Mouse (Mus musculus): ENCODE results near the gene Mlana.

The Mlana gene

DNA sequence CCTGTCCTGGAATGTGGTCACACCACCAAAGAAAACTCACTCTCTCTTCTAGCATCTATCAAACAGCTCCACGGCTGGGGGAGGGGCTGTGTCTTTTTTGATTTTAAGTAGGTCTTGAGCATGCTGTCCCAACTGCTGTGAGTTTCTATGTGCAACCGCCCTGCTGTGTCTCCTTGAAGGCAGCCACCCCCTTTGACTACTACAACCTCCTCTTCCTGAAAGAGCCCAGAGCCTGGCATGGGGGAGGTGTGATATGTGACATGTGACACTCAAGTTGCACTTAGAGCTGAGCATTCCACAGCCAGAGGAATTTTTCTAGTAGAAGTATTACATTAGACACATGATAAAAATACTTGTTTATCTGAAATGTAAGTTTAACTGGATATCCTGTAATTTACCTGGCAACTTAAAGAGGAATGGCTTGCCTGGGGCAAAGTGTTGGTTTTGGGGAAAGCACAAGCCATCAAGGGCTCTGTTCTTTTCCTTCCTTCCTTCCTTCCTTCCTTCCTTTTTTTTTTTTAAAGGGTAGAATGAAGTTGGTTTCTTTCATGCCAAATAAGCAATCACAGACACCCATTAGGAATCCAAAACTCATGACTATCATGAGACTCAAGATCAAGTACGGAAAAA lies at the start of gene Mlana:
Gene Mlana, plus strand, starts transcription at position 580 of the 630 bp plus-strand sequence.
- DNase-seq = no peak

DNA sequence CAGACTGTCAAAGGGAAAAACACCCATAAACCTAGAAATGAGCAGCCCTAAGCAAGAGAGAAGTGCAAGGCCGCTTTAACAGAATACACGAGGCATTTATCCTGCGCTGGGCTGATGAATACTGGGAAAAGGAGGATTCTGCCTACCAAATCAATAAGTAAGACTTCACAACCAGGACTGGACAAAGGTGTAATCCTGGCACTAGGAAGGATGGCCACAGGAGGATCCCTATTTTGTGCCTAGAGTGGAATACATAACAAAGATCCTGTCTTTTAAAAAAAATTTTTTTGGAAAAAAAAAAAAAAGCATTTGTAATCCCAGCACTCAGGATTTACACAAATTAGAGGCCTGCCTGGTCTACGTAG lies 49.1 kb upstream of the Mlana start:
- DNase-seq = no peak

DNA sequence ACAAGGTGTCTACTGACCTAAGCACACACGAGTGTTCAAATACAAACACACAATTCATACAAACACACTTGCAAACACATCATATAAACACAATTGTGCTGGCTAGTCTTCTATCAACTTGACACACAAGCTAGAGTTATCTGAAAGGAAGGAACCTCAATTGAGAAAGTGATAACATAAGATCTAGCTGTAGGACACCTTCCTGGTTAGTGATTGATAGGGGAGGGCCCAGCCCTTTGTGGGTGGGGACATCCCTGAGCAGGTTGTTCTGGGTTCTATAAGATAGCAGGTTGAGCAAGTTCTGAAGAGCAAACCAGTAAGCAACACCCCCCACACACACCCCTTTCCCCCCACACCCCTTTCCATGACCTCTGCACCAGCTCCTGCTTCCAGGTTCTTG lies 47.9 kb upstream of the Mlana start:
- no peak for DNase-seq

DNA sequence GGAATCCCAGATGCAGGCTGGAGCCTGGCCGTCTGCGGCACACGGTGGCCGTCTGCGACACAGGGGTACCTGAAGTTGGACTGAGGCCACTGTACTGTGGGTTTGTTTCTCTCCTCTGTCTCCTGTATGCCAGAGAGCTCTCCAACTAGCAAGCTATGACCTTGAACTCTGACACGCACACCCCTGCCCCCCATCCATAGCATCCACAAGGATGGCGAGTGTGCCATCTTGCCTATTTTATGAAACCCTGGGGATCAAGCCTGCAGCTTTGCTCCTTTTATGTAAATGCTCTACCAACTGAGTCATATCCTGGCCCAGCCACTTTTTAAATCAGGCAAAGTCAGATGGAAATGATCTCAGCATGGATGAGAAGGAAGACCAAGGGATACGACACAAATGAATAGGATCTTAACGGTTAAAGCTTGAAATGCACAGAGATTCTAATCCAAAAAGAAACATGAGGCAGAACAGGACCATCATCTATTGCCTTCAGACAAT lies 43.8 kb upstream of the Mlana start:
- no peak for DNase-seq

DNA sequence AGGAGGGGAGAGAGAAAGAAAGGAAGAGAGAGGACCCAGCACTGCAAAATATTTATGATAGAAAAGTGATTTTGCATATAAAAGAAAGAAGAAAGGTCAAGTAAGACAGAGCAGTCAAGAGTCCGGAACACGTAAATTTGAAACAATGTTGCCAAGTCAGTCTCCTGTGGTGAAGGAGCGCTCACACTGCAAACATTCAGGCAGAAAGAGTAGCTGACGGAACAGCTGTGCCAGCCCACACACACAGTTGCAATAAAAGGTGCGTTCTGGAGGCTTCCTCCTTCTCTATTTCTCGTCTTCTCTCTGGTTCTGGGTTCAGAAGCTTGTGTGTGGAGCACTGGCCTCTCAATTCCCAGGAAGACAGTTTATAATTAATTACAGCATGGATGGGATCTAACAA lies 42.5 kb upstream of the Mlana start:
- no peak for DNase-seq

DNA sequence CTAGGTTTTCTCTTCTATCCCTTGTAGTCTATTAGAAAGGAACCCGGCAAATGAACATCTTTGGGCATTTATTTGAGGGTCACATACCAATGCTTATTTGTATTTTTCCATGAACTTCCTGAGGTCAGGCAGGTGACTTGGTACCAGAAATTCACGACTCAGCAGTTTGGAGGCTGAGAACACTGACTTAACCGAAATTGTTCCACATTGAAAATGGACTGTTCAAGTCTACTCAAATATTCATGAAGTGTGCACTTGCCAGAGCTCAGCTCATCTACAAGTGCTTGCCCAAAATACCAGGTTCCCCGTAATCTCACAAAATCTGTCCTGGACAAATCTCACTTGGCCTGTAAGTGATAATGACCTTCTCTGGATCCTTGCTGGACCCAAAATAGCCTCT lies 41.6 kb upstream of the Mlana start:
- DNase-seq = no peak

DNA sequence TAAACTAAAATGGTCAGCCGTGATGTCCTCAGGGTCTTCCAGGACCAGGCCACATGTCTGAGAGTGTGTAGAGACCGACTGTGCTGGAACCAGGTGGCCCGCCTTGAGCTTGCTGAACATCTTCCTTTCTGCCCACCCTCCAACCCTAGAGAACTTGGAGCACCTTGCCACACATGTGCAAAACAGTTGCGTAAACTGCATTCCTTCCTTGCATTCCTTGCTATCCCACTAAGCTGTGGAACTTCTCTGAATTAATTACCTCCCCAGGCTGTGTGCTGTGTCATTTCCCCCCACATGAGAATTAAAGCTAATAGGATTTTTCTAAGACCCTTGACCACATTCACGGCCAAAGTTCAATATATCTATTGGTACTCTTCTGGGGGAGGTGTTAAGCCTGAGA lies 41.0 kb upstream of the Mlana start:
- no peak for DNase-seq

DNA sequence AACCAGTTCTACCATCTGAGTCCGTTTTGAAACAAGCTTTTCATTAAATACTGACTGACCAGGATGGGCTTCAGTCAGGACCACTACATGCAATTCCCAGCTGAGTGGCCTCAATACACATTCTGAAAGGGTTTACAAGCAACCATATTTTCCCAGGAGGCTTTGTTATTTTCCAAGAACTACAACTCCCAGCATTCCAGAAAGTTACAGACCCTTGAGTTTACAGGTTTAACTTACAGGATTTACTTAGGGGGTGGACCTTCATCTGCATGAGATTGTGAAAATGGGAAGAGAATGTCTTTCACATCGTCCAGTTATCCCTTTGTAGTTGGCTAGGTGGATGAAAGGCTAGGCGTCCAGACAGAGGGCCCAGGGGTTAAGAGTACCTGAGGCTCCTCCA lies 40.6 kb upstream of the Mlana start:
- DNase-seq = no peak

DNA sequence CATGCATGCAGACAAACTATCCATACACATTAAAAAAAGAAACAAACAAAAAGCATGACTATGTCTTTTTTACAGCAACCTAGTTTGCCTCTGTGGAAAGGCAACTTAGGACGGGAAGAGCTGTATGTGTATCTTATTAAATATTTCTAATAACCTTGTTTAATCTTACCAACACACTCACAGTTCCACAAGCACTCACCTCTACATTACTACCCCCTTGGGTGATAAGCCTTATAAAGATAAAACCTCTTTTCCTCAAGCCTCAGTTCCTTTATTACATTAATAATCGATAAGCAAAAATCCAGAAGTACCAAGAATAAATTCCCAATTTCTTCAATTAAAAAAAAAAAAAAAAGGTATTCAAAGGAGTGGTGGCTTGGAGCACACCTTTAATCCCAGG lies 40.1 kb upstream of the Mlana start:
- no peak for DNase-seq

DNA sequence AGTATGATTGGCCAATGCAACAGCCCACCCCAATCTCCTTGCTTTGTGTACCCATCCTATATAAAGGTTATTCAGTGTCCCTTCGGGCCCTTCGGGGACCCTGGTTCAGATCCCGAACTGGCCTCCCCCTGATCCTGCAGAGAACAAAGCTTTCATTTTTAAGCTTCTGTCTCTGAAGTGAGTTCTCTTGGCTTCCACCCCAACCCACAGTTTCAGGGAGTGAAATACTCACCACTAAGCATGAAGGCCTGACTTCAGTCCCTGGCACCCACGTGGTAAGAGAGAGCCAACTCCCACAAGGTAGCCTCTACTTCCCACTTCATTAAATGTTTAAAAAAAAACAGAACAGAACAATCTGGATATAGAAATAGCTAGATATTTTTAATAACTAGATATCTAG lies 38.8 kb upstream of the Mlana start:
- no peak for DNase-seq

DNA sequence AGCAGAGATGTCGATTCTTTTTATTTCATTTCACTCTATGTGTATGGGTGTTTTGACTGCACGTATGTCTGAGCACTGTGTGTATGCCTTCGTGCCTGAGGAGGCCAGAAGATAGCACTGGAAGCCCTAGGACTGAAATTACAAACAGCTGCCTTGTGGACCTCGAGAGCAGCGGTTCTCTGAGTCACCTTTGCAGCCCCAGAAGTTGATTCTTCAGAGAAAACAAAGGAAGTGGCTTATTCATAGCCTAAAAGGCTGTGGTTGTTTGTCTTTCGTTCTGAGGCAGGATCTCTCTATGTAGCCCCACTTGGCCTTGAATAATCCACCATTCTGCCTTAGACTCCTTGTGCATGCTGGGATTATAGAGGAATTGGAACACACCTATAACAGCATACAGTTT lies 37.9 kb upstream of the Mlana start:
- no peak for DNase-seq

DNA sequence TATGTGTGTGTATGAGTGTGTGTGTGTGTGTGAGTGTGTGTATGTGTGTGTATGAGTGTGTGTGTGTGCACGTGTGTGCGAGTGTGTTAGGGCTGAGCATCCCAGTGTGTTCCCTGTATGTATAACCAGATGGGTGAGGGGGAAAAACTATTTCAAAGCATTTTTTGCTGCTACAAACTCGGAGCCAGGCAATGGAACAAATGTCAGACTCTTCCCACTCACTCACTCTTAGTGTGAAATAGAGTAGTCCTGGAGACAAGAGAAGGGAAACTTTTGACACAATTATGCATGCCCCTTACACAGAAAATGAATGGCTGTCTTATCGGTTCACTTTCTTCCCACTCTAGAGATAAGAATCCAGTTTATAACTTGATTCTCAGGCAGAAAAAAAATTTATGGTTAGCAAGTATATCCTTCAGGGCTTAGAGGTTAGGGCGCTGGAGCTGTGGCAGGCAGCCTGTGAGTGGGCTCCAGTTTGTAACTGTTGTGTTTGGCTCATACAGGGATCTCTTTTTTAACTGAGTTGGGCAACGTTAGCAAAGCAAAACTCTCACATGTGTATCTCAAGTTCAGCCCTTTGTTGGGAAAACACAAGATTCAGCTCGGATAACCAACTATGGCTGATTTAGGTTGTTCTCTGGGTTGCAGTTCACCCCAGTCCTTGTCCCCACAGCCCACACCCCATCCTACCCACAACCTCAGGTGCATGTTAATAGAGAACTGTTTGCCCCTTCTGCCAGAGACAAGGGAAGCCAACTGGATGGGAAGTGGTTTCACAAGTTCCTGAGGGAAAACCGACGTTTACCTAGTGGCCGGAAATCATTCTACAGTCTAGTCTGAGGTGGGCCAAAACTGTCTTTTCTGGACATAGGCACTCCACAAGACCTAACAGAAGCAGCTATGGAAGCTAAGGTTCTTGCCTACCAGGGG lies 36.5 kb upstream of the Mlana start:
- no peak for DNase-seq

DNA sequence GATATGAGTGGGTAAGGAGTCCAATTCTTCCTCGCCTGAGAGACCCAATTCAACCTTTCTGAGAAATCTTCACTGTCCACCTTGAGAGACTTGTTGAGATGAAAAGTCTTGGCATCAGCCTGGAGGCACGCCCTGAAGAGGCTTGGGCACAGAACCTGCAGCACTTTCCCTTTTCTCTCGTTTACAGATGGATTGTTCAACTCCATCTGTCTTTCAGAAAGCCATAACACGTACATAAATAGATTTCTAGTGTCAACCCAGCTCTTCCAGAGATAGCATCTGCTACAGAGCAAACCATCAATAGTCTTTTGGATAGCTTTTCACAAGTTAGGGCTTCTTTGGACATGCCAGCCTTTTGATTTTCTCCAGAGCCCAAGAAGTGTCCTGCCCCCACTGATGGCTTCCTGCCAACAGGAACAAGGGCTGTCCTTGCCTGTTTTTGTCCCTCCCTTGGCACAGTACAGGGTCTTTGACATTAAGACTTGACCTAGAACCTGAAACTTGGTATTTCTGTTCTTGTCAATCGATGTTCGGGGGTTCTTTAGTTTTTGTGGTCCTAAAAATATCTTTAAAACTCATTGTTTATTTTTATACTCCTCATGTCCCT lies 35.5 kb upstream of the Mlana start:
- no peak for DNase-seq

DNA sequence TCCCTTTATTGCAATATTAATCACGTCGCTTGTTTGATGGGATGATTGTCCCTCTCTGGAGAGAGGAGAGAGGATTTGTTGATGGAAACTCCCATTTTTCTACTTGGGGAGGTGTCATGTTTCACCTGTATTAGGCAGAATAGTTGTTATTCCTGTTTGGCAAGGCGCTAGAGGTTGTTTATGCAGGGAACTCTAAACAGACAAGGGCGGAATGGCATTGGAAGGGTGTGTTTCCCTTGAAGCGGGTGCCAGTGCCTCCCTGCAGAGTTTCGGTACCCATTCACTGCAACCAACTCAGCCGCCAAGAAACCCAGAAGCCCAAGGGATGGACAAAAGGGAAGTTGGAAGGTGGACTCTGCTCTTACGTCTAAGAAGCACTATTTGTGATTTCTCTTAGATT lies 33.8 kb upstream of the Mlana start:
- DNase-seq = no peak

DNA sequence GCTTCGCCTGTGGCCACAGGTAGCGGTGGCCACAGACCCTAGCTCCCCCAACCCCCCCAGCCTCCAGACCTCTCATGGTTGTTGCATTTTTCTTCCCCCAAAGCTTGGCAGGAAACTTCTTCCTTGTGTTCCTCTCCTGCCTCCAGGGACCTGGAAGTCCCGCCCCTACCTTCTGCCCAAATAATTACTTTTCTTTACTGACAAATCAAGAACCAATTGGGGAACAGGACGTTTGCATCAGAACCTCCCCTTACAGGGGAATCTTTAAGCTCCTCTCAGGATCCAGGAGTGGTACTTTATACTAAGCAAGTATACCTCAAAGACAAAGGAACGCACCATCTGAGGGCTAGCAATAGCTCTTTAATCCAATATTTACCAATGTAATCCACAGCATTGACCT lies 32.7 kb upstream of the Mlana start:
- no peak for DNase-seq

DNA sequence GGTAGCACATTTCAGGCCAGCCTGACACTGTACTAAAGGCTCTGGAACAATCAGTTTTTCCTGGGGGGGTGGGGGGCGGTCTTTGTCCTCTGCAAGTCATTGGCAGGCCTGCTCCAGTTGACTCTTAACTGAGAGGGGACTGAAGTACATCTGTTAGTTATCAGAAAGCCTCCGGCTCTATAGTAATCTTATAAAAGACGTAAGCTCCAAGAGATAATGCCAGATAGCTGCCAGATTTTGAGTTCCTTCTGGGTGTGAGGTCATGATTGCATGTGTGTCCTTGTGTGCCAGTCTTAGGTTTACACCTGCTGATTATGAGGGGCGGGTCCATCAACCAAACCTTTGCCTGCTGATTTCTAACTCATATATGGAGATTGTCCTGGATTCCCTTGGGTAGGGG lies 31.5 kb upstream of the Mlana start:
- no peak for DNase-seq

DNA sequence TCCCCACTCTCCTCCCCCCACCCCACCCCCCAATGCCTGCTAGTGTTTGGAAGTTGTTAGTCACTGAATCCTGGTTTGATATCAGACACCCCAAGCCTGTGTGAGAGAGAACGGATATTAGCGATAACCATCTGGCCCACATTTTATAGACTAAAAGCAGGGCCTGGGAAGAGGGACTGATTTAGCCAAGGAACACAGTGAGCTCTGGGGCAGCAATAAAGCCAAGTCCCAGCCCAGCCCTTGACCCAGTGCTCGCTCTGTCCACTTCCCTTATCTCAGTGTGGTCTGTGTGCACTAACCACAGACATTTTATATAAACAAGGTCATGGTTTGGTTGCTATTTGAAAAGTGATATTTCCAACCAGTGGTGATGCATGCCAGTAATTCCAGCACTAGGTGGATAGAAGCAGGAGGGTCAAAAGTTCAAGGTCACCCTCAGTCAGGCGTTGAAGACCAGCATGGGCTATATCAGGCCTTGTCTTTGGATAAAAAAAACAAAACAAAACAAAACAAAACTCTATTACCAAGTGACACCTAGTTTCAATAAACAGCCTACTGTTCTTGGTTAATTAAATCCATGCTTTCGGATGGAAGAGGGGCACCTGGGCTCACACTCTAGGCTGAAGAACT lies 30.5 kb upstream of the Mlana start:
- DNase-seq = no peak

DNA sequence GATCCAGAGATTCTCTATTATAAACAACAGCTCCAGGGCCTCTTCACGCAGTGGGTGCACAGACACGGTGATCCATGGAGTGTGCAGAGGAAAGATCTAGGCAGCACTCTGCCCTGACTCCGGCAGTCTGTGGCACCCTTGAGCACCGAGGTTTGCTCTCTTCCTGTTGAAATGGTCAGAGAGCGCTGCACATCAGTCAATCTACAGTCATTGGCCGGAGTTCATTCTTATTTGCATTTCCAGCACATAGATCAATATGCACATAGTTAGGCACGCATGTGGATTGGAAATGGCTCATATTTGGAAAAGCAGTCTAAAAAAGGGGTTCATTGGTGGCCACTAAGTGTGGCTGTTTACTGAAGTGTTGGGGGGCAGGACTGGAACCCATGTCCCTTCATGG lies 29.5 kb upstream of the Mlana start:
- DNase-seq = no peak

DNA sequence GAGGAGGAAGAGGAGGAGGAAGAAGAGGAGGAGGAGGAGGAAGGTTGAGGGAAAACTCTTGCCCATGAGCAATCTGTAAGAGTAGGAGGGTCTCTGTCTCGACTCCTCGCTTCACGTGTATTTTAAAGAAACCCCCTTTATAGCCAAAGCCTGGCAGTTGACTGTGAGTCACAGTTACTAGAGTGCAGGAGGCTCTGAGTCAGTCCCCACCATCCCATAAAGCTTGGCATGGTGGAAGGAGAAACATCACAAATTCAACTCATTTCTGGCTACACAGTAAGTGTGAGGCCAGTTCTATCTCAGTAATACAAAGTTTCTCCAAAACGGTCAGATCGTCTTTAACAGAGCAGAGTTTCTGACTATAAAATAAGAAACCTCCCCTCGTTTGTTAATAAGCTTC lies 27.4 kb upstream of the Mlana start:
- no peak for DNase-seq

DNA sequence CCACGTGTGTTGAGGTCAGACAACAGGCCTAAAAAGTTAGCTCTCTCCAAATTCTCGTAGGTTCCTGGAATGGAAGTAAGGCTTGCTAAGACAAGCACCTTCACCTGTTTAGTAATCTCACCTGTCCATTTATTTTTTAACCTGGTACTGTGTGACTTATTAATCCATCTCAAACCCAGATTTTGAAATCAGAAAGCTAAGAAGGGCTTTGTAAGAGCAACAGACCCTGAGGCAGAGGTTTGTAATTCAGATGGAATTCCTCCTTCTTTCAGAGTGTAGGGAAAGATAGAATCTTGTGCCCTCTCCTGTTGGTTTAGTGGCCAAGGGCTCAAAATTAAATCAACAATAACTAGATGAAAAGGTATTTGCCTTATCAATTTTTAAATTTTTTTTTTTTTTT lies 26.5 kb upstream of the Mlana start:
- no peak for DNase-seq

DNA sequence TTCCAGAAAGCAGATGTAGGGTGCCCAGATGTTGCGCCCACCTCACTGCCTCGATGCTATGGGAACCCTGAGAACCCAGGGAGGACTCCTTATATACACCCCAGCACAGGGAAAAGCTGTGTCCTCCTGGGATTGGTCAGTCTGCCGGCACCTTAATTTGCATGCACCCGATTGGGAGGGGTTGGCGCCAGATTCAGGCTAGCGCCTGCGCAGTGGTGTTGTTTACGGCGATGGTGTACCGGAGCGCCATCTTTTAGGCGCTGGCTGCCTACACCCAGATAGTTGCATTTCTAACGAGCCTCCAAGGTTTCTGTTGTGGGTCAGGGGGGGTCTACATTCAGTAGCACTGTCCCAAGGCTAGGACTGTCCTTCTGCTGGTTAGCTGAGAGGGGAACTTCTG lies 25.0 kb upstream of the Mlana start:
- no peak for DNase-seq

DNA sequence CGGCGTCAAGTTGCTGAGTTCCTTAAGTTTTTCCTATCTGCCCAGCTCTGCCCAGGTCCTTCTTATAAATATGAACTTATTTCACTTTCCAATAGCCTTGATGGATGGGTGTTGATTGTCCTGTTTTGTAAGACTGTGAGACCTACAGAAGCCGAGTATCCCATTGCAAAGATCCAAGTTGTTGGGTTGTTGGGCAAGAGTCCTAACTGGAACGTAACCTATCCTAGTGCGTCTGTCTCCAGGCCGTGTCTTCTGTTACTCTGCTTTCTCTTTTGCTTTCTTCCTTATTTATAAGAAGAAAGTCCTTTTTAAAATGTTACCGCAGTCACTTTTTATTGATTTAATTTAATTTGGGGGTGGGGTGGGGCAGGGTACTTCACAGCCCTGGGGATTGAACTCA lies 22.7 kb upstream of the Mlana start:
- no peak for DNase-seq

DNA sequence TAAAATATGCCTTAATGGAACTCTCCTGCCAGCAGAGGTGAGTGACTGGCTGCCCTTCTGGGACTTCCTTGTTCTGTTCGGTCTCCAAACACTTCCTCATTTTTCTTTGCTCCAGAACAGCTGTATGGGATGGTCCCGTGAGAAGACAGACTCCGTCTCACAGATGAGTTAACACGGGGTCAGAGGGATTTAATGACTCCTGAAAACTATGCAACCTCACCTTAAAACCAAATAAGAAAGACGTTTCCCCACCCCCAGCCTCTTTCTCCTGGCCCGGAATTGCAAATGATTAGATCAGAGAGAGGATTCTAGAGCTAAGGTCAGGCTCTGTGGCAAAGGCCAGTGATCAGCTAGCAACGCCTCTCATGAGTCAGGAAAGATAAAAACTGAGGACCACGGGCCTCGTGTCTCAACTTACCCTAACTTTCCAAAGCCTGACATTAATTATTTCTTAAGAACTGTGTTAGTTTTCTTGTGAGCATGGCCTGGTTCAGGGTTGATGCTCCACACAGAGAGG lies 22.0 kb upstream of the Mlana start:
- DNase-seq = no peak
